Mouse (Mus musculus): Measurements from ENCODE around the gene Rd3l.
A peak's percentile ranks its signal among the peaks of the same experiment; 100 is the strongest.
"Not testable (repeated sequence)": the region's sequence is repeated elsewhere in the genome, so short reads cannot be mapped to it uniquely, and the experiment has no call there.

The Rd3l gene

DNA sequence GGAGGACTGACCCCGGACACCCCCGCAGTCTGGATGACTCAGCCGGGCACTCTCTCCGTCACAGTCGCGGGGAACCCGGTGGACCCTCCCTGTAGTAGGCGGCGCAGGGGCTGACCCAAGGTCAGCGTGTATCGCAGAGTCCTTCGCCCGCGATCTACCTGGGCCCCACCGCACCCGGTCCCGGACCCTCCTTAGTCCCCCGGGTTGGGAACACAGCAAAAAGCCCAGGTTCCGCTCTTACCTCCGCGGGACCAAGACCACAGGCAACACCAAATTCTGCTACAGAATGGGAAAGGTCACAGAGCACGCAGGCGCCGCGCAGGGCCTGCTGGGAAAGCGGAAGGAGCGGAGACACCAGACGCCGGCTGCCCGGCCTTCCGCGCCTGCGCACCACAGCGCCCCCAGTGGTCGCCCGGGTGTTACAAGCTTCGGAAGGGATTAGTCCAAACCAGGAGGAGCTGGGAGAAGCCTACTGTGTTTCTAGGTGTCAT, 14.4 kb downstream of the Rd3l start, which contains the start of gene Atp5mpl:
Atp5mpl (minus strand) TSS at position 295 of the 491 bp plus-strand sequence.
- DNase-seq (ENCODE audit: low spot score) = peak; percentile 92

DNA sequence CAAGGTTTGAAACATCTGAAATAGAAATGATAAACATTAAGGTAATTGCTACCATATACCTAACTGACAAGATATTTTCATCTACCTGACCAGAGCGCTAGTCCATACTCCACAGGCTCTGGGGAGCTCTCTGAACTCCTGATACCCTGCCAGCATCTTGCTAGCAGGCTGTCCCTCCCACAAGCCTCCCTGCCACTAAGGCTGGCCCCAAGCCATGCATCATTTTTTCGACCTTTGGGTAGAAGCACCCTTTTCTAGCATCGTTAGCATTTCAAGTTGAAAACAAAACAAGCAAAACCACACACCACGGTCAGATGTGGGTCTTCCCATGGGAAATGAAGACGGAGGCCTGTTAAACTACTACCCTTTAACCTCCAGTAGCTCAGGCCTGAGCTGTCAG, 17.8 kb downstream of the Rd3l start:
- peak; percentile 37 for DNase-seq (ENCODE audit: low spot score)

DNA sequence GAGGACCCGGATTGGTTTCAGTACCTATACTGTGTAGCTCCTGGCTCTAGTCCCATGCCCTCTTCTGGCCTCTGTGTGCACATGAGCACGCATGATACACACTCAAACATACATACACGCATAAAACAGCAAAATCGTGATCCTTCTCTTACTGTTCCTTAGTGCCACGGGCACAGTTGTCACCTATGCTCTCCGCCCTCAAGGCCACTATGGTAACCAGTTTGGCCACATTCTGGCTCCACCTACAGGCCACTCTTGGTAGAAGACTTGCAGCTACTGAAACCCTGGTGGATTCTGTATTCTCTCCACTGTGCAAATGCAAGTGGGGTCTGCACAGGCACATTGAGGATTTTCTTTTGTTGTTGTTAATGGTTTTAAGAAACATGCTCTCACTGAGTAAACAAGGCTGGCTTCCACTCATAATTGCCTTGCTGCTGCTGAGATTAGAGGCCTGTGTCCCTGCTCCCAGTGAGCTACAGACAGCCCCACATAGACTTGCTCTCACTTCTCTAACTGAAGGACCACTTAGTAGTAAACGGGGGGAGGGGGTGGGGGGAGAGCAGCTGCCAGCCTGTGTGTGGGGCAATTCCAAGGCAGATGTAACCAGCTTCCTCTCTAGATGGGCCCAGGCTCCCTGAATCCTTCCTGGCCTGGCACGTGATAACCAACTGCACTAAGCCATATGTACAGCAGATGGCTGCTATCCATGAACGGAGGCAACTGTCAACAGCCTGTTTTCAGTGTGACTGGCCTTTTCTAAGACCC, 22.8 kb downstream of the Rd3l start:
- peak; percentile 76 for DNase-seq (ENCODE audit: low spot score)

DNA sequence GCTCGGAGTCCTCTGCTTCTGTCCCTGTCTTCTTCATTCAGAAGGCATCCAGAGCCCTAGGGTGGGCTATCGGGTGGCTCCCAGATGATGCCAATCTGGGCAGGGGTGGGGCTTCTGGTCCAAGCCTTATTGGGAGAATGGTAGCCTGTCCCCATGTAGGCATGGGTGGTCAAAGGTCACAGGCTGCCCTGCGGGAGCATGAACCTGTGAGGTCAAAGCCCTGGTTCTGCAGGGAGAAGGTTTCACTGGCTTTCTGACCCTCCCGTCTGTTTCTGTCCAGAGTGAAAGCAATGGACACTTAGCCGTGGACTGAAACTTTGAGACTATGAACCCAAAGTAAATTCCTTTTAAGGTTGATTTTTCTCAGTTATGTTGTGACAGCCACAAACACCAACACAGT, 24.9 kb downstream of the Rd3l start:
- DNase-seq (ENCODE audit: low spot score) = no peak

DNA sequence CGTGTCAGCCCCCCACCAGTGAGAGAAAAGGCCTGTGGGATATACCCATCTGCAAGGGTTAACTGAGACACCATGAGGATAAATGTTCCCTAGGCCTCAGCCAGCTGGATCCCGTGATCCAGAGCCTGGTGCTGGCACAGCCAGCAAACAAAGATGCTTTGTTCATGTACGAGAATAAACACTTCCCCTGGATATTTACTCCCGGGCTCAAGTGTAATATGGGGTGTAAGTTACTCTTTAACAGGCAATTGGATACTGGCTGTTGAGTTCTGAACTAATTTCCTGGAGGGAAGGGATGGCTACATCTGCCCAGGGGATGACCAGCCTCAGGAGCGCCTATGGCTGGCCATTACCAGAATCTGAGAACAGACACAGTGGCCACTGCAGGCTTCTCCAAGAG, 29.4 kb downstream of the Rd3l start:
- no peak for DNase-seq (ENCODE audit: low spot score)

DNA sequence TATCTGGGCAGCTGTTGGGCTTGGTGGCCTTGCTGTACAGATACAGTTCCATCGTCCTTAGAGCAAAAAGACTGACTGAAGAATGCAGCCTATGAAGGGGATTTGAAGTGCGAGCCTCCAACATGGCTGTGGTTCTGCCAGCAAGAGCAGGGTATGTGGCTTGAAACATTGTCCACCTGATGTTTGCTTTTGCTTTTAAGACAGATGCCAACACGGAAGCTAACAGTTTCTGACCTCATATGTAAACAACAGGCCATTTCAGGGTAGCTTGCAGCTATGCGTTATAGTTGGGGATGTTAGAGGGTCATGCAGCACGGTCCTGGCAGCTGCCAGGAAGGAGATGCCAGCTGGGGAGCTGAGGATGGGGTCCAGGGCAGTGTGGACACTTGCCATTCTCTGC, 30.6 kb downstream of the Rd3l start:
- no peak for DNase-seq (ENCODE audit: low spot score)

DNA sequence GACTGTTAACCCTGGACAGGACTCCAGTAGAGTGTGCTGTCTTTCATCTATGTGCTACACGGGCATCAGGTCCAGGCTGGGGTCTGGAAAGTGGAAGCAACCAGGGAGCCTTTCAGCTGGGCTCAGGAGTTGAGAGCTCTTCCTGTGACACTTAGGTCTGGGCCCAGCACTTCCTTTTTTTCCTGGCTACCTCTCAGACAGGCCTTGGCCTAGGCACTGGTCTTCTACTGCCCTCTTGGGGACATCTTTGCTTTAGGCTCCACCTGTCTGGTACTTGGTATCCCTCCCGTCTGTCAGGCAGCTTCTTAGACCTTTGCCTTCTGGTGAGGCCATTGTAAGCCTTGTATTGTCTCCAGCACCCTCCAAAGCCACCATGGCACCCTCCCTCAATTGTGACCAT, 34.4 kb downstream of the Rd3l start:
- peak; percentile 77 for DNase-seq (ENCODE audit: low spot score)

DNA sequence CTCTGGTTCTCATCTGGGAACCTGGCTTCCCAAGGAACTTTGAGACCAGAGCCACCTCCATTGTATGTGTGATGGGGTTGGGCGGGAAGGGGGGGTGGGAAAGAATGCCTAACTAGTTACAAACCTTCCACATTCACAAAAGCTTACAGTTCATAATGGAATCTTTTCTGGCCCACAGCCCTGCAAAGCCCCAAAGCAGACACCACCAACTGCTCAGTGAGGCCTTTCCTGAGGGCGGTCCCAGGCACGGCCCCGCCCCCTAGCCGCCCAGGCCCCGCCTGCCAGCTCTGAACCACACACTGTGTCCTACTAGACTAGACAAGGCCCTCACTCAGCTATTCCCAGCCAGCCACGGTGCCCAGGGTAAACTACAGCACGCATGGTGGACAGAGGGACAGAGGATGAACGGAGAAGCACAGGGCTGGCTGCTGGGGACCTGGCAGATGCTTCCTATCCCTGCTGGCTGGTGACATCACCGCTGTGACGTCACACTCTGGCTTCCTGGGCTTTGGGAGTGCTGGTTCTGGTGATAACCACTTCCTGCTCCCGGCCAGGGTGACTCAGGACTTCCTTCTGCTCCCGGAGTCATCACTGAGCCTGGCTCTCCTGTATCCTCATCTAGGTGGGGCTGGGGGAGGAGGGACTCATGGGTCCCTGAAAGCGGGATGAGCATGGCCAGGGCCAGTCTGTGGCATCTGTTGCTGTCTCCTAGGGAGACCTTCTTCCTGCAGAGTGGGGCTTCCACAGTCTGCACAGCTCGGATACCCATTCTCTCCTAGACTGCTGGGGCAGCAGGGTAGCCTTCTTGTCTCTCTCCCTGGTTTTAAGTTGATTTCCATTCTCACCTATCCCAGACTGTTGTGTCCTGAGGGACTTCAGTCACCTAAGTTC, 35.1 kb downstream of the Rd3l start:
- DNase-seq (ENCODE audit: low spot score) = not testable (repeated sequence)

DNA sequence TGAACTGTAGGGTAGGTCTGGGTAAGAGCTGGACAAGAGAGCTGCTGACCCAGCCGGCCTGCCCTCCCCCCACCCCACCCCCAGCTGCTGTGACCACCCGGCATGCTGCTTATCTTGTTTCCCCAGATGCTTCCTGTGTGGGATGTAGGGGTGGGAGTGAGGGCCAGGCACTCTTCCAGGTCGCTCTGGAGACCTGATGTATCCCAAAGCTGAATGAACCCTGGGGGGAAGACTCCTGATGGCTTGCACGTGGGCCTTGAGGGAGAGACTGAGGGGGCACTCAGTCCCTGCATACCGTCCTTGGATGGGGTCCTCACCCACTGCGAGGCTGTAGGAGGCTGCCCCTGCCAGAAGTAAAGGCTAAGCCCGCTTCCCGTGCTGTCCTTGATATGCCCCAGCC, 36.0 kb downstream of the Rd3l start:
- no peak for DNase-seq (ENCODE audit: low spot score)

DNA sequence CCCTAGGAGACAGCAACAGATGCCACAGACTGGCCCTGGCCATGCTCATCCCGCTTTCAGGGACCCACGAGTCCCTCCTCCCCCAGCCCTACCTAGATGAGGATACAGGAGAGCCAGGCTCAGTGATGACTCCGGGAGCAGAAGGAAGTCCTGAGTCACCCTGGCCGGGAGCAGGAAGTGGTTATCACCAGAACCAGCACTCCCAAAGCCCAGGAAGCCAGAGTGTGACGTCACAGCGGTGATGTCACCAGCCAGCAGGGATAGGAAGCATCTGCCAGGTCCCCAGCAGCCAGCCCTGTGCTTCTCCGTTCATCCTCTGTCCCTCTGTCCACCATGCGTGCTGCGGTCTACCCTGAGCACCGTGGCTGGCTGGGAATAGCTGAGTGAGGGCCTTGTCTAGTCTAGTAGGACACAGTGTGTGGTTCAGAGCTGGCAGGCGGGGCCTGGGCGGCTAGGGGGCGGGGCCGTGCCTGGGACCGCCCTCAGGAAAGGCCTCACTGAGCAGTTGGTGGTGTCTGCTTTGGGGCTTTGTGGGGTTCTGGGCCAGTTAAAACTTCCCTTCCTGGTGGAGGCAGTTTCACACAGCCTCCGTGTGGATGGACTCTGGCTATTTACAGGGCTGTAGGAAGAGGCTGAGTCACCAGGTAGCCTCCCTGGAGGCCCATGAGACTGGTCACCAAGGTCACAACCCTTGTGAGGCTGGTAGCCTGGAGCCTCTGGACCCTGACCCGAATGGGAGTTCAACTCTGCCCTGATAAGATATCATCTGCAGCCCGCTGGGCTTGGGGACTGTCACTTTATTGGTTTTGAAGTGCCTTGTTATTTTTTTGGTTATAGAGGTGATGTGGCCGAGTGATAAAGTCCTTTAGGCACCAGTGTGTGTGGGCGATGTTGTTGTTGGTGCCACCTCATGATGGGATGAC, 36.8 kb downstream of the Rd3l start:
- not testable (repeated sequence) for DNase-seq (ENCODE audit: low spot score)

DNA sequence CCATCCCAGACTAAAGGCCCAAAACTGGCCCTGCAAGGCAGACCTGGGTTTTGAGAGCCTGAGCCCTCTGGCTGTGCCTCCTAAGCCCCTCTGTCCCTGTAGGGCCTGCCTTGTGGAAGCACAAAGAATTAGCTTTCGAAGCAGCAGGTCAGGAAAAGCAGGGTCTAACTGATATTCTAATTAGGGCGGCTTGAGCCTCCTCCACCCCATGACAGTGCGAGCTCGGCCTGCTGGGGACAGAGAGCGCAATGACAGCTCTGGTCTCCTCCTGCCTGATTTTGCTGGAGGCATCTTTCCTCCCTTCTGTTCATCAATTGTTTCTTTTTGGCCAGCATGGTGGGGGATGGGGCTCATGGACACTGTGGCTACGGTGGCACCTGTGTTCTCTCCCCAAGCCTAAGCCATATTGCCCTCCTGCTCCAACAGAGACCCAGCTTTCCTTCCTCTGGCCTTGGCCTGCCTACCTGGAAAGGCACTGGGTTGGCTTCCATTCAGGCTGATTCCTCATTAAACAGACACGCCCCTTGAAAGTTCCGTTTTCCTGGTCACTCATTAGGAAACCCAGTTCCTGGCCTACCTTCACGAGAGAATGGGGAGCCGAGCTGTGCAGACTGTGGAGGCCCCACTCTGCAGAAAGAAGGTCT, 37.6 kb downstream of the Rd3l start:
- no peak for DNase-seq (ENCODE audit: low spot score)

DNA sequence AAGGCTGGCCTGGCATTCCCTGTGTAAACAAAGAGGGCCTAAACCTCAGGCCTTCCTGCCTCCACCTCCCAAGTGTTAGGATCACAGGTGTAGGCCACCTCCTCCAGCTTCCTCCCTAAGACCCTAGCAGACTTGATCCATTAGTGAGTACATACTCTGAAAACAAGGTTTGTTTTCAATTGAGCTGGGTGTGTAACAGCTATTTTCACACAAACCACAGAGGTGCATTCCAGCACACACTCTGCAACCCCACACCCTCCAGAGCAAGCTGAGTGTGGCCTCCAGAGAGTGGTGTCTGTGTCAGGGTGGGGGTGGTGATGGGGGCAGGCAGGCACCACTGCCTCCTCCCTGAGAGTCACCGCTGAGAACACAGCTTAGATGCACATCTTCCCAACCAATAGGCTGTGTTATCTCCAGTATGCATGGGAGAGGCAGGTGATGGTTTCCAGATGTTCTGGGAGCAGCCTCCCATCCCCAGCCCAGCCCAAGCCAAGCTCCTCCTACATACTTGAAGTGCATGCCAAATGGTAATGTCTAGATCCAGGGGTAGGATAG, 42.4 kb downstream of the Rd3l start:
- no peak for DNase-seq (ENCODE audit: low spot score)

DNA sequence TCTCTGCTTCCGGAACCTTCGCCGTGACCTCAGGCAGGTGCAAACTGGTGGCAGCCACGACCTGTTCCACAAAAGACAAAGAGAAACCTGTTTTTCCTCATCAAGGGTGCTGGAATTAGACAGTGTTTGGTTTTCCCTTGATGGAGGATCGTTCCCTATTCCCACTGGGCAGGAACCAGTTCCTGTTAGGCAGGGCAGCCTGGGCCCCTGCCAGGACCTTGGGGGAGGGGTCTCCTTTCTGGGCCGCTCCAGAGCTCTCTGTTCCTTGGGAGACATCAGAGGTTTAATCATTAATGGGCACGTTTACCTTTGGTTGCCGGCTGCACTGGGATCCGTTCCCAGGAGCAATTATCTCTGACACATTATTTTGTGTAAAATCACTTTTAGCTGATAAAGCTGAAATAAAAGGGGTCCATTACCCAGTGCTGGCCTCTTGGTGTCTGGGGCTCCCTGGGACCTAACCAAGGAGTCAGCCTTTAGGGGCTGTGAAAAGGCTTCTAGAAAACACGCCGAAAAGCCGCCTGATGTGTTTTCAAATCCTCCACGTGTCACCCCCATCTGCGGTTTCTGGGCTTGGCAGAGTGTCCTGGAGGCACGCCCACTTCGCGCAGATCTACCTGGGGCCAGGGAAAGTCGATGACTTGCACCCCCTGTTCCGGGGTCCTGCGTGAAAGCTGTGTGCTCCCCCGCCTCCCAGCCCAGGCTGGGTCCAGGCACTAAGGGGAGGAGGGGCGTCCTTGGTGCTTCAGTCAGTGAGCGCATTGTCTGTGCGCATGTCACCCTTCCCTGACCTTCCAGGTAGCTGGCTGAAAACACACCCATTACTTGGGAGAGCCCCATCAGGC, 44.2 kb downstream of the Rd3l start:
- DNase-seq (ENCODE audit: low spot score) = peak; percentile 11

DNA sequence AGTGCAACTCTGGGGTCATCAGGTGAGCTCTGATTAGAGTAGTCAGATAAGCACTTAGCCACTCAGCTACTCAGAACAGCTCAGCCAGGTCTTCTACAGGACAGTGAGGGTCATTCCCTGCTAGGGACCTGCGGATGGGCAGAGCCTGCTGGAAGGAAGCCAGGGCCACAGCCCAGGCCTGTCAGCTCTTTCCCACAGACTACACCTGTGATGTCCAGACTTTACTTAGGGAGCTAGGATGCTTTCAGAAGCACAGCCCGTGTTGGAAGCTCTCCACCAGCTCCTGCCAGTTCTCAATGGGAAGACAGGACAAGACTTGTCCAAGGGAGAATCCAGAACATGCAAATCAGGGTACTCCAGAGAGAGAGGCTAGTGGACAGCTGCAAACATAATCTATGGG, 47.1 kb downstream of the Rd3l start:
- DNase-seq (ENCODE audit: low spot score) = no peak

DNA sequence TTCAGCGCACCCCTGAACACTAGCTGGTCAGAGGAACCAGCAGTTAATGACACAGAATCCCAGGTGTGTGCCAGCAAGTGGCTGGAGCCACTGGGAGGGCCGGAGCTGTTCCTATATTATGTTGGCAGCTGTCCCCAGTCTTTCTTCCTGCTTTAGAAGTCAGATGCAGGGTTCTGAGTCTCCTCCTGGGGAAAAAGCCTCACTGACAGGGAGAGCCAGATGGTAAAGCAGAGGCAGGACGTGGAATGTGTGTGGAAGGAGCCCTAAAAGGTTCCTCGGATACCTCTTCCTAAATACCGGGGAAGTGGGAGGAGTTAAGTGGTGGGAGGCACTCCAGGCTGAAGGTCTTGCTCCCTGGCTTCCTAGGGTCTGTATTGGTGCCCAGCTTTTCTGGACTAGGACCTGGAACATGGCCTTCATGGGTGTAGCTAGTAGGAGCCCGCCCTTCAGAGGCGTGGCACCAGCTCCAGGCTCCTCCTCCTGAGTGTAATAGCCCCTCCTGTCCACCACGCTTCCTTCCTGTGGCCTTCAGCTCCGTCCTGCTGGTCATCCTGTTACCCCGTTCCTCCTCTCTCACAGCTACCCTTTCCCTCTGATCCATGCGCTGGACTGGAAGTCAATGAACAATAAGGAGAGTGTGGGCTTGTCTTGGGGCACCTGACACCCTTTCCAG, 47.9 kb downstream of the Rd3l start:
- DNase-seq (ENCODE audit: low spot score) = peak; percentile 58

DNA sequence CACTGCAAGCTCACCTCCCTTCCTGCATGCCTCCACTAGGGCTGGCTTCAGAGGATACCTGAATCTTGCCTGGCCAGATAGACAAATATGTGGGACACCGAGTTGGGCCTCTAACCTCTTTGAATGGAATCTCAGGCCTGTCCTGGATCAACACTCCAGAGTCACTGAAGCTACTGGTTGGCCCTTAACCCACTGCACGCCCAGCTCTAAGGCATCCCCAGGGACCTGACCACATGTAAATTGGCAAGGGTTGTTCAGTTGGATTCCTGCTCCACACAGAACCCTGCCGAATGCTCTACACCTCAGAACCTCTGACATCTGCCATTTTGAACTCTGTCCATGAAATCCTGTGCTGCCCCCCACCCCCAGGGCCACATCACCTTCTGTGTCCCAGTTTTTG, 48.6 kb downstream of the Rd3l start:
- DNase-seq (ENCODE audit: low spot score) = peak; percentile 83

DNA sequence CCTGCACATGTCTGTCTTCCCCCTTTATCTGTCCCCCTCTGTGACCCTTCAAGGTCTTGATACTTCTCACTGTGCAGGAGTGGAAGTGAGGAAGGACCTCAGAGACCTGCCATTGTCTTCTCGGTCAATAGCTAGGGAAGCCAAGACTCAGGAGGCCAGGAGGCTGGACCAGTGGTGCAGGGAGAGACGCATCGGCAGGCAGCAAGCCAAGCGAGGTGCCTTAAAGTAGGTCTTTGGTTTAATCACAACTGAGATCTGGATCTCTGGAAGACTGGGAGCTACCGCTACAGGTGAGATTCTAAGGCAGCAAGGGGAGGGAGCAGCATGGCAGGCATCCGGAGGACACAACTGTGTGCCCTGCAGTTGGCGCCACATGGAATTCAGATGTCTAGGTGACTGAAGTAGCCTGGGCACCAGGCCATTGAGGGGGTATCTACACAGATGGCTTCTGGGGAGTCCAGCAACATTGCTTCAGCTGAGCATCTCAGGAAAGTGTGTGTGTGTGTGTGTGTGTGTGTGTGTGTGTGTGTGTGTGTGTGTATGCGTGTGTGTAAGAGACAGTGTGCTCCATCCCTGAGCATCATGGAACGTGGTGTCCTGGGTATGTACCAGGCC, 49.6 kb downstream of the Rd3l start:
- DNase-seq (ENCODE audit: low spot score) = no peak
